Mouse (Mus musculus) retina, embryonic 14.5 days (tissue): Measurements from ENCODE around the gene Pon2.
"Not testable (repeated sequence)": the region's sequence is repeated elsewhere in the genome, so short reads cannot be mapped to it uniquely, and the experiment has no call there.

Experiments
- DNase-seq: peaks from one replicate; pipeline ENCODE4 v3.0.0-alpha.2; 2015; ENCODE audit warnings: low spot score

The Pon2 gene

DNA sequence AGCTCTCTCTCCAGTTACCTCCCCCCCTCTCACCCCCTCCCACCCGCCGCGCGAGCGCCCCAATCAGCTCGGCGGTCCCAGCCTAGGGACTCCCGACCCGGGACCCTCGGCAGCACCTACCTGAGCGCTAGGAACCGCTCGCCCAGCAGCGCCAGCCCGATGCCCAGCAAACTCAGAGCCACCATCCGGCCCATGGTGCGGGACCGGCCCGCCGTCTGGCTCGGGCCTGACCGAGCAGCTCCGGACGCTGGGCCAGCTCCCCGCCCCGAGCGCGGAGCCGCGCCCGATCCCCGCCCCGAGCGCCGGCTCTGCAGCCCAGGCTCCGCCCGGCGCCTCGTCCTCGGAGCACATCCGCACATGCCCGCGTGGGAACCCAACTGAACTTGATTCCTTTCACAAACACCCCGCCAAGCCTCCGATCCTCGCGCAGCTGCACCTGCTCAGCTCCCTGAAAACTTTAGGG lies at the start of gene Pon2:
Pon2 (minus strand) TSS at position 364 of the 463 bp plus-strand sequence.
- DNase-seq = peak; percentile 81

DNA sequence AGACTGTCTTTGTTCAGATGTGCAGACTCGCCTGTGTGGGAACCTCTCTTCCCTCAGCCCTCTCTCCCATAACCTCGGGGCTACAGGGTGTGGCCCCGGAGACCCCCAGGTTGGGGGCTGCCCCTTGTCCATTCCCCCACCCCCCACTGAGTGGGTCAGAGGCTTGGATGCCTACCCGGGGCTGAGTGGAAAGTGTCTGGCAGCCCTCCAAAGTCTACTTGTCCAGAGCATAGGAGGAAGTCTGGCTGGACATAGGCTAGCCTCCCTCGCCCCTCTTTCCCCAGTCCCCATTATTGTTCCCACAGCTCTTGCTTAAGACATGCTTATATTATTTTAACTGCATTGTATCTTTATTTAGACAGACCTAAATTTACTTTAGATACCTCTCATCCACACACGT lies 46.0 kb upstream of the Pon2 start:
- no peak for DNase-seq

DNA sequence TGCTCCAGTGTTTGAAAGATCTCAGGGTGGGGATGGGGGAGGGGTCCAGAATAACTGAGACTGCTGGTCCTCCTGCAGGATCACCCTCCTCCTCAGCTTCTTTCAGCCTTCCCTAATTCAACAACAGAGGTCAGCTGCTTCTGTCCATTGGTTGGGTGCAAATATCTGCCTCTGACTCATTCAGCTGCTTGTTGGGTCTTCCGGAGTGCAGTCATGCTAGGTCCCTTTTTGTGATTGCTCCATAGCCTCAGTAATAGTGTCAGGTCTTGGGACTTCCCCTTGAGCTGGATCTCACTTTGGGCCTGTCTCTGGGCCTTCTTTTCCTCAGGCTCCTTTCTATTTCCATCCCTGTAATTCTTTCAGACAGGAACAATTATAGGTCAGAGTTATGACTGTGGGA lies 41.0 kb upstream of the Pon2 start:
- DNase-seq = not testable (repeated sequence)

DNA sequence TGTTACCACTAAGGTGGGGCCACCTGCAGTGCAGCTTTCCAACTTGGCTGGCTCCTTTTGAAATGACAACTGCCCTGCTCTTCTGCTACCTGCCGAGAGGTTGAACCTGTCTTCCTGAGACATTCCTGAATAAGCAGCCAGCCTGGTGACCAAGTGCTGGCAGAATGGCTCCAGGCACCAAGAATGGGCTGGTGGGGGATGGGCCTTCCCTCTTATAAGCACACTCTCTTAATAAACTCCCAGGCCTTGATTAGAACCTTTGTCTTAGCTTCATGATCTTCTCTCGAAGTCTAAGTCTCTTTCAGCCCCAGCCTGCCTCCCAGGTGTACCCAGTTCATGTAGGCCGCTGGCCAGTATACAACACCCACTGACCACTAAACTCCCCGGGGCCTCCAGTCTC lies 40.5 kb upstream of the Pon2 start:
- not testable (repeated sequence) for DNase-seq

DNA sequence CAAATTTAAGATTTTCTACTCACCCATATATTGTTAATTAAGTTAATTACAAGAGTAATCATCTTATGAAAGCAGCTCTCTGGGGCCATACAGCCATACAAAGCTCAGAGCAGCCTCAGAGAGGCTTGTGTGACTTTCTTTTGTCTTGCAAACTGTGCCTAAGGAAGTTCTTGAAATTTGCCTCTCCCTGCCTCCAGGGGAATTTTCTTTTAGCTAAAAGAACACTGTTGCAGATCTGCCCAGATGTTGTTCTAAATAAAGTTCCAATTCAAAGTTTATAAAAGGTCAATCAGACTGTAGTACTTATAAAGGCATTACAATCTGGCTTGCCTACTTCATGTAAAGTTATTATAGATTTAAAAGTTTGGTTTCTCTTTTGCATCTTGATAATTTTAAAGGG lies 37.8 kb upstream of the Pon2 start:
- not testable (repeated sequence) for DNase-seq

DNA sequence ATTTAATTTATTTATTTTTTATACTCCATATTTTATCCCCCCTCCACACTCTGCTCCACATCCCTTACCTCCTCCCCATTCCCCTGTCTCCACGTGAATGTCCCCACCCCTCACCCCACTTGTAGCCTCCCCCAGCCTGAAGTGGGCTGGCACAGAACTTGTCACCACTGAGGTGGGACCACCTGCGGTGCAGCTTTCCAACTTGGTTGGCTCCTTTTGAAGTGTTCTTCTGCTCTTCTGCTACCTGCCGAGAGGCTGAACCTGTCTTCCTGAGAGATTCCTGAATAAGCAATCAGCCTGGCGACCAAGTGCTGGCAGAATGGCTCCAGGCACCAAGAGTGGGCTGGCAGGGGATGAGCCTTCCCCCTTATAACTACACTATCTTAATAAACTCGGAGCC lies 35.8 kb upstream of the Pon2 start:
- no peak for DNase-seq

DNA sequence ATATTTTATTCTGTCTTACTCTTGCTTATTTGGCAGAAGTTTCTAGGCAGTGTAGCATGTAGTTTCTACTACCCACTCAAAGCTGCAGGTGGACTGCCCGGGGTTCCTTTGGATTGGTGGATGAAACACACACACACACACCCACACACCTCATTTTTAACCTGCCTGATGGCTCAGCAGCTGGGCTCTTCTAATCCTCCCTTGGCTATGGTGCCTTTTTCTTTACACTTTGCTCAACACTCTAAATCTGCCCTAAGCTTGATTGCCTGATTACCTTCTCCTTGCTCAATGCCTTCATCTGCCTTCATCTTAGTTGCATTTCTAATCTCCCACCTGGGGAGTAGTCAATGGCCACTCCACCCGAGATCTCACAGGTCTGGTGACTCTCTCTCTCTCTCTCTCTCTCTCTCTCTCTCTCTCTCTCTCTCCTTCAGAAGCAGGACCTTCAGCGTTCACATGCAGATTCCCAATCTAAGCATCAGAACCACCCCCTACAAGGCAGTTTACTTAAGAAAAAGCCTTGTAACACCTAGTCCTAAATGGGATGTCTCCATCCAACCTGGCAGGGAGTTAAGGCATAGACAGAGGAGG lies 34.4 kb upstream of the Pon2 start:
- DNase-seq = no peak

DNA sequence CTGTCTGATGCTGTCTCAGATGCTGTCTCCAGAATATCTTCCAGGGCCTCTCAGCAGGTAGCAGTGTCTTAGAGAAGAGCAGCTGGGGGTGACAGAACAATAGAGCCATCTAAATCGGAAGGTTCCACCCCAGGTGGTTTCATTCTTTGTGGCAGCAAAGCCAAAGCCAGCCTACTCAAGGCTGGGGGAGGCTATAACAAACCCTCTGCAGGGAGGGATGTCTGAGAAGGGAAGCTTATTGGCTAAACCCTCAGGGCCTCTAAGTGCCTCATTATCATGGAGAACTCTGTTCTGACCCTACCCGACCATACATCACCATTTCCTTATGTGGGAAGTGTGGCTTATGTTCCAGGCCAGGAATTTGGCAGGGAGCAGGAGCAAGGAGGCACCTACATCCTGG lies 26.9 kb upstream of the Pon2 start:
- no peak for DNase-seq

DNA sequence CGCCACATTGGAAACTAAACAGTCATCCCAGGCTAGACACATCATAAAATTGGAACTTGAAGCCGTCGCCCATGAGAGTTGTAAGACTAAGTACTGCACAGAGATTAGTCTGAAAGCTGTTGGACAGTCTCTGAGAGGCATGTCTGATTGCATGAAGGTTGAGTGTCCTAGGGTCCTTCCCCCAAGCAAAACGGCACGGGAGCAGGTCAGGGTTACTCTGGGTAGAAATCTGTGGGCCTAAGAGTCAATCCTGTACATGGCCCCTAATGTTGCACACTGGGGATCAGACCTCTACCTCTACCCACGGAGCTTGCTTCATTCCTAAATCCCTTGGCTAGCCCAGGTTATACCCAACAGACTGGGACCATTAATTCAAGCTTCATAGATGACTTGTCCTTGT lies 25.8 kb upstream of the Pon2 start:
- not testable (repeated sequence) for DNase-seq

DNA sequence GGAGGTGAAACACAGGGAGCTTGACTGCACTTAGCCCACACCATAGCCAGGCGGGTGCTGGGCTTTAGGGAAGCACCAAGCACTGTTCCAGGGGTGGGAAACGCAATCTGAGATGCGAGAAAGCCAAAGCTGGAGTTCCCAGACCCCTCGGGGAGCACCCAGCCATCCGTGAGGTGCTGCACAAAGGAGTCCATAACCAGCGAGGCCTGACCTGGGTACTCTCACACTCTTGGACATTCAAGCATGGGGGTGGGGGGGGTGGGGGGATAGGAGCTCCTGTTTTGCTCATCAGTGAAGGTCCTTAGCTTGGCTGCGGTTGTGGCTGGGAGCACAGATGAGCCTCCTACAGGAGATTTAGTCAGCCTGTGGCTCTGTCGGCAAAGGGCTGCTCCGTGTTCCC lies 18.4 kb upstream of the Pon2 start:
- no peak for DNase-seq

DNA sequence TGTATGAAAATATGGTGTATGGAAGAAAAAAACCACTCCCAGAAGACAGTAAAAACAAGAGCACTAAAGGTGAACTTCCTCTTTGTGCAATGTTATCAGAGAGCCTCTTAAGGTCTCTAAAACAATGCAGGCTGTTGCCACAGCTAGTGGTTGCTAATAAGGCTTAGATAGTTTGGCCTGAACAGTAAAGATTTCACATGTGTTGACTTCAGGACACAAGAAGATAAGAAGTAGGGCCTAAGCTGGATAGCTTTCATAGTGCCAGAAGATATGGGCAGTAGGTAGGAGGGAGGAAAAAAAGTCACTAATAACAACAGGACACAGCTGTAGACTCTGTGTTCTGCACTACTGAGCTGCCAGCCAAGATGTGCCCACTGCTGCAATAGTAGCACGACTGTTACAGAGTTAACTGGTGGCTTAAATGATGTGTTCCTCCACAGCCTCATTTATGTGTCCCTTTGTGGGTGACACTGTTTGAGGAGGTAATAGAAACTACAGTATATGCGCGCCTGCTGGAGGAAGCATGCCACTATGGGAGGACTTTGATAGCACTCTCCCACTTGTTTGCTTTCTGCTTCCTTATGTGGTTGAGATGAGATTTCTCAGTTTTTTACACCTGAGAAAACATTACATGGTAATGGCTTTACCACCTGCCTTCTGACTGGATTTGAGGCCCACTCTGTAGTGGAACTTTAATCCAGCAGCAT lies 17.0 kb upstream of the Pon2 start:
- DNase-seq = no peak

DNA sequence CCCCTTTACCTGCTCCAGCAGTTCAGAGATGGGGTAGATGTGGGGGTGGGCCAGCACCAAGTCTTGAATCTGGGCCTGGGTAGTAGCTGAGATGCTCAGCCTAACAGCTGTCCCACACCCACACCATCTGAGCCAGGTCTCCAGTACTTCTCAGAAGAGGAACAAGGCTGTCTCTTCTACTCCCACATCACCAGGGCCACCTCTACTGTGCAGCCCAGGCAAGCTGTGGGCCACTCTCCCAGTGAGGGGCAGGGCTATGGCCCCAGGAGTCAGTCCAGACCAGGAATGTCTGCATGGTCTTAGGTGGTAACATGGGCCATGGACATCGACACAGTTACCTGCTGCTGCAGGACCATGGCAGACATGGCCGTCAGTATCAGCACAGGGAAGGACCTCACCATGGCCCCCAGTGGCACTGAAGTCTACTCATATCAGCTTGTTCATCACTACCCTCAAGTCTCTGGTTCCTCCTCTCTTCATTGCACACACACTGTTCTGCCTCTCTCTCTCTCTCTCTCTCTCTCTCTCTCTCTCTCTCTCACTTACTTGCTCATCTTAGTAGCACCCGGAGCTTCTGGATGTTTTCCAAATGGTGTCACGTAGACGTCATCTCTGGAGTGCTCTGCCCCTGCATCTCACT lies 15.8 kb upstream of the Pon2 start:
- DNase-seq = no peak

DNA sequence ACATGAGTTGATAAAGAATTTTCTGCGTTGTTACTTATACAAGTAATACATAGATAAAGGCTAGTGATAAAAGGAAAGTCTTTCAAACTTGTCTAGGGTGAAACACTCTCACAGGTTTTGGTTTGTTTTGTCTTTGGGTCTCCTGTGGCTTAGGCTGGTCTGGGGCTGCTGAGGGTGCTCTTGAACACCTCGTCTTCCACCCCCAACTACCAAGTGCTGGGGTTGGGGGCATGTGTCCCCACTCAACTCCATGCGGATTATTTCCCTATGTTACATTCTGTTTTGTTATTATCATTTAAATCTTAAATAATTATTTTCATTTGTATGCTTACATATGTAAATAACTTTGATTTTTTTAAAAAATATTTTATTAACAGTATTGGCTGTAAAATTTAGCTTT lies 12.2 kb upstream of the Pon2 start:
- DNase-seq = no peak

DNA sequence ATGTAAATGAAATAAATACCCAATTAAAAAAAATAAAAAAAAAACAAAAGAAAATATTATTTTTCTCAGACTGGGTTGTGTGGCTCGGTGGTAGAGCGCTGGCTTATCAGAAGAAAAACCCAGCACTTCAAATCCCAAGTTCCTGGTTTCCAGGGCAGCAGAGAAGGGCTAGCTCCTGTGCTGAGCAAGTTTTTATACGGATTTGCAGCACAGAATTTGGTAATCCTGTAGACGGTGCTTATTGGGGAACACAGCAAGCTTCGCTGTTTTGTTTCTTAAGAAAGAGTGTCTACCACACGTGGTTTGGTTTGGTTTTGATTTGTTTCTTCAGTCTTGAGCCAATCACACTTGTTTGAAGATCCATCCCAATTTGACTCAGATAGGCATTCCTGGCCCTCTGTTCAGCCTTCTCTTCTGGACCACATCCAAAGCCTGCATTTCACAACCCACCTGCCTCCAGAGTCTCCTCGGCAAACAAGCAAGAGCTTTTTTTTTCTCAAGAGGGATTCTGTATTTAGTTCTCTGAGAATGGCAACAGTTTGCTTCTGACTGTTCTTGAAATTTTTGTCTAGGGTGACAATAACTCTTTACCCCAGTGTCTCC lies 11.4 kb upstream of the Pon2 start:
- DNase-seq = no peak

DNA sequence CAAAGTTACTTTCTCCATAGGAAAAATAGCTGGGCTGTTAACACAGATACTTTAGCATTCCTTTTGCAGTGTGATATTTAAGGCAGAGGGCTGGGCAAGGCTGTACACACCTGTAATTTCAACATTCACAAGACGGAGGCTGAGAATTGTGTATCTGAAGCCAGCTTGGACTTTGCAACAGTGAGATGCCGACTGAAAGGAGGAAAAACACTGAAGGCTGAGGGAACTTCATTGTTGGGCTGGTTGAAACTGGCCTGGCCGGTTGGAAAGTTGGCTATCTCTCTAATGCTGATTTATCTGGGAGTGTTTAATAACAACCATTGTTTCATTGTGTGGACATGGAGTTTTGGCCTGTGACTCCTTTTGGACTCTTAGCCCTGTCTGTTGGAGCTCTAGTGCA lies 7.7 kb upstream of the Pon2 start:
- DNase-seq = no peak

DNA sequence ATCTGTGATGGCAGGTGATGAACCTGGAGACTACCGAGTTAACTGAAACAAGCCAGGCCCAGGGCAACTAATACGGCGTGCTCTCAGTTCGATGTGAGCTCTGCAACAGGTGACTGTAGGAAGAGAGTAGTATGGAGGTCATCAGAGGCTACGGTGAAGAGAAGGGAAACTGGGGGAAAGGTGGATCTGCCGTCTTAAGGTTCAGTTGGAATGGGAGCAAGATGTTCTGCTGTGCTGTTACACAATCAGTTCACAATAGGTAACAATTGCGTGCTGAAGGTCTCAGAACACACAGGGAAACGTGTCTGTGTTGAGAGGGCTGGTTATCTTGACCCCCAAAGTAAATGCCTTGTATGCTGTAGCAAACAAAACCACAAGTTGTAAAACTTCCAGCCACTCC lies 6.7 kb upstream of the Pon2 start:
- no peak for DNase-seq

DNA sequence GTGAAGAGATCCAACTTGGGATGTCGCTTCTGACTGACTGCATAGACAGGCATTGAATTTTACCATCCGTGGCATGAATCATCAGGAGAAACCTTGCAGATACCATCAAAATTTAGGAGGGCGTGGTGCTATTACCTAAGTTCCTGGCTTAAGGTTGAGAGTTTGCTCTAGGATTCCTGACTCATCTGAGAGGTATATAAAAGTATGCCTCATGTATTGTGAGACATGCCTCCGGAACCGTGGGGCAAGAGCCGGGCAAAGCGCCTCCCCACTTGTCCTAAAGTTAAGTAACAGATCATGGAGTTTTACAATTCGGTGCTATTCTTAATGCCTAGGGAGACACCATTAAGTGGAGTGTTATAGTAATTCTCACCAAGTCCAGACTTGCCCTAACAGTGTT lies 2.4 kb upstream of the Pon2 start:
- DNase-seq = no peak

DNA sequence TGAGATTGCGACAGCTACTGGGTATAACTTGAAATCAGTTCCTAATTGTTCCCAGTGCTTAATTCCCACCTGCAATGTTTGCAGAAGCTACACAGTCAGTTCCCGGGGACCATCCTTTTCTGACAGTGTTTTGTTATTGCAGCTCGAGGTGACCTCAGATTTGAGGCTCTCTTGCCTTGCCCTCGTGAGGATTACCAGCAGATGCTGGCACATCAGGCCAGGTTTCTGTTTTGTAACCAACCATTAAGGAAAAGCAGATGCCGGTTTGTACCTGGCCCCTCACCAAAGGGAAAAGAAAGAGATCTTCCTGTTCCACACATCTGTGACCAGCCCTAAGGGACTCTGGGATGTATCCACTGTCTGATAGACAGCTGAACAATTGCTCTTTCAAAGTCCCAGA lies 1.3 kb upstream of the Pon2 start:
- DNase-seq = no peak

DNA sequence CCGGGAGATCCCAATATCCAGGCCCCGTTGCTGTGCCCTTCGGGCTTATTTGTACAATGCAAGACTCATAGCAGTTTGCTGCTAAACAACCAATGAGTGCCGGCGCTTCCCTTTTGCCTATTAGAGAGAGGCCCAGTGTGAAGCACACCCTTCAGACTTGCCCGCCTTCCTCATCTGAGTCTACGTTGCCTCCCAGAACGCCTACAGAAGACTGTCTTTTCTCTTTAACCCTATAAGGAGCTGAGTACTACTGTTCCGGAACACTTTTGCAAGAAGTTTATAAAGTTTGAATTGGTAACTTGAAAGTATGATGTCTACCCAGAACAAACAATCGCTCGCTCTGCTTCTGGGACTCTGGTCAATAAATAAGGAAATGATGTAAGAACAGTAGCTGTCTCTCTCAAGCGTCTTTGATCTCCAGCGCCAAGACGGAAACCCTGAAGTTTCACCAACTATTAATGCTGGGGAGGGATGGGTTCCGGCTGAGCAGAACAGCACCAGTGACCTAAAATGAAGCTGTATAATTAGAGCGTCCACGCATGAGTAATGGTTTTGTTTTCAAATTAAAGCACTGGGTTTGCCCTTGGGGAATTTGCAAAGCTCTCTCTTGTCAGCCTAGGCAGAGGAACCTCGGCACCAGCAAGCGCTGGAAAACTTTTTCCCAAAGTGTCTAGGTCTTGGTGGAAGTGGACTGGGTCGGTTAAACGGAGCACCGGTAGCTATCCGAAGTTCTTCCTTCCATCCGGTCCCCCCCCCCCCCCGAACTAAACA lies 749 bp downstream of the Pon2 start:
- peak; percentile 67 for DNase-seq

DNA sequence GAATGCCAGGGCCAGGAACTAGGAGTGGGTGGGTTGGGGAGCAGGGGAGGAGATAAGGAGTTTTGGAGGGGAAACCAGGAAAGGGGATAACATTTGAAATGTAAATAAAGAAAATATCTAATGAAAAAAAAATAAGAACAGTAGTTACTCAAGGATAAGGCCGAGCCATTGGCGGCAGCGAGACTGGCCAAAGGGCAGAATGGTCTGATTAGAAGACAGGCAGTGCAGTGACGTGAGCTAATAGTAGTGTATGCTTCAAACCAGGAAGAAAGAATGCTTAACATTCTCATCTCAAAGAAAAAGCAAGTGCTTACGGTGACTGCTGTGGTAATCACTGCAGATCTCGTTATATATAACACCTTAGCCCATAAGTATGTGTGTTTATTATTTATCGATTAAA lies 2.2 kb downstream of the Pon2 start:
- no peak for DNase-seq

DNA sequence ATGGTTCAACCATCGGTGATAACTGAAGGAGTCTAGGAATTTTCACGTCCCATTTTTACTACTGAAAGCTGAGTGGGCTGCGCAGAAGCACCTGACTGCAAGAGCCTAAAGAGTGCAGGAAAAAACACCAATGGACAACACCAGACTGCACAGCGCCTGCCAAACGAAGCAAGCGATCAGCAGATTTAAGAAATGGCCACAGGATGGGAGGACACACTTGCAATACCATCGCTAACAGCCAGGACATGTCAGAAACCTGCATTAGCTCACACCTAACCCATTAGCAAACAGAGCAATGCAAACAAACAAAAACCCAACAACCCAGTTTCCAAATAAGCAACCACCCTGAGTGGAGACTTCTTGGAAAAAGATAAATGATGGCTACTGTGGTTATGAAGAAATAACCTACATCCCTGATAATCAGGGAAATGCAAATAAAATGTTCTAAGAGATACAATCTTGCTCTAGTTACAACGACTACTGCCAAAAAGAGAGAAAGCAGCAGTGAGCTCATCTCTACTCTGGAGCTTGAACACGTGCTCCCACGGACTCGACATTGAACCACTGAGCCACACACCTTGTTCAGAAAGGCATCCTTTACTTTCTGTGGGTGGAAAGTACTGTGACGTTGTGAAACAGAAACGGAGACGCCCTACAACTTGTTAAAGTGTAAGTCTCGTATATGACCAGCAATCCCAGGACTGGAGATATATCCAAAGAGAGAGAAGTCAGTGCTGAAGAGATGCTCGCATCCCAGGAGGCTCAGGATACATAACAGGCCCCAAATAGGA lies 3.4 kb downstream of the Pon2 start:
- DNase-seq = no peak

DNA sequence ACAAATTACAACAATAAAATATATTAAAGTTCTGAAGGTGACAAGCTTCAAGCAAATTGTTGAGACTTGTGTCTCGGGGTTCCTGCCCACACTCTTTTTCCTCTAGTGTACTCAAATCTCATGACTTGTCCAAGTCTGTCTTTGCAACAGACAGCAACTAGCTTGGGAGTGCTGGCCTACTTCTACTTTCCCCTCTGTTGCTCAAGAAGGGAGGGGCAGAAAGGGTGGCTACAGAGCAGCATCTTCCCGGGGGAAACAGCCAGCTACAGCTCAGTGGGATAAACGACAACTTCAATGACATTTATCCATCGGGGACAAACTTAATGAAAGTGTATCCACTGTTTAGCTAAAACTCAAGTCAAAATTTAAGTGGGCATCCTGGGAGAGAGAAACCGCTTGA lies 5.4 kb downstream of the Pon2 start:
- no peak for DNase-seq
